Mouse (Mus musculus): ENCODE data around the gene Gprc5a.

DNA sequence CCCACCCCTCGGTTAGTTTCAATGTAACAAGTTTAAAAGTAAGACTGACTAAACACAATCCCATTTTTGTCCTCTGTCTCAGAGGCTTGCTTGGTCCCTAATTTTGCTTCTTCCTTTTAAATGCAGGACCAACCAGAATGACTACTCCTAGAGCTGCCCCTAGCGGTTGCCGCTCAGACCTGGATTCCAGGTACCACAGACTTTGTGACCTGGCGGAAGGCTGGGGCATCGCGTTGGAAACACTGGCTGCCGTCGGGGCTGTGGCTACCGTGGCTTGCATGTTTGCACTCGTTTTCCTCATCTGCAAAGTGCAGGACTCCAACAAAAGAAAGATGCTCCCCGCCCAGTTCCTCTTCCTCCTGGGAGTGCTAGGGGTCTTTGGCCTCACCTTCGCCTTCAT, 13.0 kb downstream of the Gprc5a start:
- TF ChIP-seq POLR2A (IDR thresholded peaks at IDR 0.05; ENCODE audit: control insufficient read depth, low read depth, low read length) (no peak), CTCF (IDR thresholded peaks at IDR 0.05; ENCODE audit: control insufficient read depth, insufficient read depth, insufficient replicate concordance, low read depth, low read length) (no peak)

Data from testis, adult 2 months (tissue).